Mouse (Mus musculus) stomach, embryonic 14.5 days (tissue): ENCODE measurements around the gene Tbc1d10a. TPM values are rescaled to one million over a fixed set of nuclear protein-coding genes. Genes with fewer than 3 reads are reported as not detected.

Source experiments
- ATAC-seq: fragments of 200-750 bp; cut with Nextera tagmentation; 2 replicates; pipeline ENCODE4 v1.8.0; 2017; ENCODE audit warnings: low read depth, moderate TSS enrichment; ENCODE audit not compliant: insufficient number of reproducible peaks, insufficient read depth, low FRiP score
- H3K27ac ChIP-seq: fragments of 300-500 bp; sonication (generic); 2 replicates; pipeline ENCODE4 v1.5.1; 2014; ENCODE audit warnings: mild to moderate bottlenecking, low read length, moderate library complexity, mixed read lengths
- H3K27me3 ChIP-seq: fragments of 300-500 bp; sonication (generic); 2 replicates; pipeline ENCODE4 v1.6.1; 2014; ENCODE audit warnings: low read length, control low read depth, mixed read lengths; ENCODE audit not compliant: control insufficient read depth, insufficient read depth
- H3K36me3 ChIP-seq: fragments of 300-500 bp; sonication (generic); 2 replicates; pipeline ENCODE4 v1.6.1; 2014; ENCODE audit warnings: mild to moderate bottlenecking, control low read depth, low read length, moderate library complexity, mixed read lengths; ENCODE audit not compliant: control insufficient read depth, insufficient read depth
- H3K4me1 ChIP-seq: fragments of 300-500 bp; sonication (generic); 2 replicates; pipeline ENCODE4 v1.6.1; 2014; ENCODE audit warnings: low read length, control low read depth, mixed read lengths; ENCODE audit not compliant: control insufficient read depth, insufficient read depth
- H3K4me2 ChIP-seq: fragments of 300-500 bp; sonication (generic); replicated peaks from 2 replicates; pipeline ENCODE4 v1.6.1; 2014; ENCODE audit warnings: low read depth, low read length, control low read depth
- H3K4me3 ChIP-seq: fragments of 300-500 bp; sonication (generic); 2 replicates; pipeline ENCODE4 v1.5.1; 2014; ENCODE audit warnings: low read depth, low read length, control low read depth
- H3K9ac ChIP-seq: fragments of 300-500 bp; sonication (generic); replicated peaks from 2 replicates; pipeline ENCODE4 v1.6.1; 2014; ENCODE audit warnings: low read depth, mild to moderate bottlenecking, control low read depth, low read length, moderate library complexity, mixed read lengths
- H3K9me3 ChIP-seq: fragments of 300-500 bp; sonication (generic); 2 replicates; pipeline ENCODE4 v1.6.1; 2016; ENCODE audit warnings: low read depth, low read length, control low read depth; ENCODE audit not compliant: control insufficient read depth
- WGBS: fragments of 180-500 bp; shearing (Covaris S2); extraction: QIAGEN DNeasy Blood & Tissue Kit; methylation state at CpG from one replicate; pipeline ENCODE4 v1.1.7; 2014; 5-methylcytosine and 5-hydroxymethylcytosine counted together
- polyA plus RNA-seq: library from polyadenylated mRNA; unstranded; fragments of >200 nt; fragmentation: Nextera tagmentation; extraction: Ambion mirVana; gene quantifications from 2 replicates; pipeline ENCODE4 v1.2.1, GENCODE M21; 2014

The Tbc1d10a gene
- polyA plus RNA-seq, 1 experiment from 2014 or later = 17.2 TPM

DNA sequence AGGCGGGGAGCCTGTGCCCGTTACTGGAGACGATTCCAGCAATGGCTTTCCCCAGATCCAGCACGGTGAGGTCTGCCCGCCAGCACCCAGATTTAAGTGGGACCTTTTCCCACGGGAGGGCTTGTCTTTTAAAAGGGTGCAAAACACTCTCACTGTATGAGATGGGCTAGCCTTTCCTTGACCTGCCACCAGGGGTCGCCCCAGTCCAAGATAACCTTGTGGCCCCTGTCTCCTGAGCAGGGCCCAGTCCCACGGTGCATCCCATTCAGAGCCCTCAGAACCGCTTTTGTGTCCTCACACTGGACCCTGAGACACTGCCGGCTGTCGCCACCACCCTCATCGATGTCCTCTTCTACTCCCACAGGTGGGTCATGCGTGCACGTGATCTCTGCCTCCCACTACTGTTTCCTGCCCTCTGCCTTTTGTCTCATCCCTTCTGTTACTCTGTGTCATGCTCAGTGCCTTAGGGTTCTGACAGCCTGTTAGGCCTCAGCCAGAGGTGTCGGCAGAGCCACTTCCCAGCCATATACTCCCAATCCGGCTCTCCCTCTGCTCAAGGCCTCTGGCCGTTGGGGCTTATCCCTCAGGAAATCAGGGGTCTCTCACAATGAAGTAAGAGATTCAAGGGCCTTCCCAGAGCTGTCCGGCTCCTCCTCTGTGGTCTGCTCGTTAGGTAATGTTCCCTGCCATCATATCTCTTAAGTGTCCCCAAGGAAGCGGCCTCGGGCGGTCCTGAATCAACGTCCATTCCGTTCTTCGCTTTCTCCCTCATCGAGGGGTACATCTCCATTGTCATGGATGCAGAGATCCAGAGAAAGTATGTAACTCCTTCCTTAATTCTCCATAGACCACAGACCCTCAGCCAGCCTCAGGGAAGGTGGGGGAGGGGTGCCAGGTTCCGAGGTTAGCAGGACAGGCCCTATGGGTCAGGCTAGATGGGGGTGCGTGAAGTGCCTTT, 34.1 kb downstream of the Tbc1d10a start:
- no peaks in the 10 kb centered on the region for H3K27me3 ChIP-seq
- H3K9ac ChIP-seq = no peak overlapping the region
- no peak overlapping the region for H3K4me3 ChIP-seq
- no peak overlapping the region for H3K4me2 ChIP-seq
- no peak overlapping the region for H3K27ac ChIP-seq
- peaks cover 9% of the 10 kb centered on the region; the same call in 1 of the 2 replicates for H3K4me1 ChIP-seq
- no peaks in the 10 kb centered on the region for H3K36me3 ChIP-seq
- no peaks in the 10 kb centered on the region for H3K9me3 ChIP-seq
- 56% methylated on average over 28 of the region's 28 CpGs for WGBS
- ATAC-seq = no peak

DNA sequence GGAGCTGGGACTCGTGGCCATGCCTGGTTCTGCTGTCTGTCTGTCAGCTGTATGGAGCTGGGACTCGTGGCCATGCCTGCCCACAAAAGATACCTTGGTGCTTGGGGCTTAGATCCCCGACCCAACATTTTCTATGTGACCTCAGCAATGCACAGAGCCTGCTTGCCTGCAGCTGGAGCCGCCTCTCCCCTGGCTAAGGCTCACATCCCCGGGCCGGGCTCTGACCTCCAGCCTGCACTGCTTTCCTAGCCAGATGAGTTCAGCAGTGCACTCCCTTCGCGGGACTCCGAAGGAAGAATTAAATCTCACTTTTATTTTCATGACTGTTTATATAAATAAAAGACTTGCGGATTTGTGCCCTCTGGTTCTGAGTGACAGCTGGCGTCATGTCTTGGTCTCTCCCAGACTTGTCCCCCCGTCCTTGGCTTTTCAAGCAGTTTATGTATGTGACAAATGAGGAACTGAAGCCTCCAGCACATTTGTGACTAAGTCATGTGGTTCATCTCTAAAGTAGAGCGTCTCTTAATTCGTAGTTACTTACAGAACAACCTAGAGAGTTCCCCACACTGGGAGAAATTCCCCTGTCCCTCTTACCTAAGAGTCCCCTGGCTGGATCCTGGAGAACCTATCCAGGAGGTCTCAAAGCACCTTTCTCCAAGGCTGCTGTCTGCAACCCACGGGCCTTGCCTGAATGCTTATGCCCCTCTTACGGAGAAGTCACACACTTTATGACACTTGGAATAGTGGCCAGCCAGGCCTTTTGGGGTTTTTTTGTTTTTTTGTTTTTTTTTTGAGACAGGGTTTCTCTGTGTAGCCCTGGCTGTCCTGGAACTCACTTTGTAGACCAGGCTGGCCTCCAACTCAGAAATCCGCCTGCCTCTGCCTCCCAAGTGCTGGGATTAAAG, 35.7 kb downstream of the Tbc1d10a start:
- no peaks in the 10 kb centered on the region for H3K27me3 ChIP-seq
- ATAC-seq = no peak
- H3K9me3 ChIP-seq = no peaks in the 10 kb centered on the region
- no peak overlapping the region for H3K4me3 ChIP-seq
- no peak overlapping the region for H3K9ac ChIP-seq
- no peak overlapping the region for H3K4me2 ChIP-seq
- peaks cover 9% of the 10 kb centered on the region; the same call in 1 of the 2 replicates for H3K4me1 ChIP-seq
- 65% methylated on average over 17 of the region's 17 CpGs for WGBS
- no peak overlapping the region for H3K27ac ChIP-seq
- no peaks in the 10 kb centered on the region for H3K36me3 ChIP-seq

DNA sequence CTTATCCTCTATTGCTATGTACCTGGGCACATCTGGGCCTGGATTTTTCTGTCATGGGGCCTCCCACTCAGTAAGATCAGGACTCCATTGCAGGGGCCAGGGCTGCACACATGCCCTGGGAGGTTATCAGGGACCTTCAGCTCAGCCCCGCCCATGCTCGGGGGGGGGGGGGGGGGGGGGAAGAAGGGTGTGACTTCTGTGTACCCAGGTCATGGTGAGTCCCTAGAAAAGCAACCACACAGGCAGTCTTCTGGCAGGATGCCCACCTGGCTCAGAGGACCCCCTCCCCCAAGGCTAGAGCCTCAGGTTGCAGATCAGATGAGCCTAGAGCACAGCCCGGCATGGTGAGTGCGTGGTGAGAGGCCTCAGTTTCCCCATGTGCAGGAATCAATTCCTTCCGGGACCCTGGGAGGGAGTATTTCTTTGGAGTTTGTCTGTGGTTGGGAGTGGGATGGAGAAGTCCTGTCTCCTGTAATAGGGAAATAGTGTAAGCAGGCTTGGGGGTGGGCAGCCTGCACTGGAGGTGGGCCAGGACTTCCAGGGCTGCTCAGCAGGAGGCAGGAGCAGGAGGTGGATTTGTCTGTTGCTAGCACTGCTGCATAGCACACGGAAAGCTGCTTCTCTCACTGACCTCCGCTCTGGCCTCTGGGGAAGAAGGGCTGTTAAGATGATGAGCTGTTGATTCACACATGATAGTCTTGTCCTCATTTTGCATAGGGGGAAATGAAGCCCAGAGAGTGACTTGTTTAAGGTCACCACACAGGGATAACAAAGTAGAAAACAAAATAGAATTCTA, 37.0 kb downstream of the Tbc1d10a start:
- H3K4me3 ChIP-seq = no peak overlapping the region
- H3K9me3 ChIP-seq = no peaks in the 10 kb centered on the region
- H3K27me3 ChIP-seq = no peaks in the 10 kb centered on the region
- no peak overlapping the region for H3K4me2 ChIP-seq
- no peak overlapping the region for H3K27ac ChIP-seq
- WGBS = 33% methylated on average over 7 of the region's 7 CpGs
- H3K9ac ChIP-seq = no peak overlapping the region
- no peaks in the 10 kb centered on the region for H3K36me3 ChIP-seq
- ATAC-seq = peak; percentile 57; the same call in 1 of the 2 replicates
- peaks cover 6% of the 10 kb centered on the region; the same call in 1 of the 2 replicates for H3K4me1 ChIP-seq

DNA sequence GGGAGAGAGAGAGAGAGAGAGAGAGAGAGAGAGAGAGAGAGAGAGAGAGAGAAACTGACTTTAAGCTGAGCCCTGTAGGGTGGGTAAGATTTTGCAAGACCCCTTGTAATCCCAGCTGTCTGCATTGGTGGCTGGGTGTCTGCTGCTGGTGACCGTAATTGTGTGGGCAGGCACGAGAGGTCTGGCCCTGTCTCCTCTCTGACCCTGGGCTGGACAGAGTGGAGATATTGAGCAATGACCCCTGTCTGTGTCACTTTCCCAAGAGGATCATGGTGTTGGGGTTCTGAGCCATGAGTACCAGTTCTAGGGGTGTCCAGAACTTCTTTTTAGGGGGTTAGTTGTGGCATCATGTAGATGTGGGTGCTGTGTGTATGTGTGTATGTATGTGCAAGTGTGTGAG, 37.6 kb downstream of the Tbc1d10a start:
- Histone ChIP-seq H3K4me2 (no peak overlapping the region), H3K4me3 (no peak overlapping the region), H3K4me1 (peaks cover 2% of the 10 kb centered on the region; the same call in 1 of the 2 replicates), H3K9ac (no peak overlapping the region), H3K36me3 (no peaks in the 10 kb centered on the region), H3K9me3 (no peaks in the 10 kb centered on the region), H3K27me3 (no peaks in the 10 kb centered on the region), H3K27ac (no peak overlapping the region)
- no peak for ATAC-seq
- WGBS = 55% methylated on average over 2 of the region's 2 CpGs

DNA sequence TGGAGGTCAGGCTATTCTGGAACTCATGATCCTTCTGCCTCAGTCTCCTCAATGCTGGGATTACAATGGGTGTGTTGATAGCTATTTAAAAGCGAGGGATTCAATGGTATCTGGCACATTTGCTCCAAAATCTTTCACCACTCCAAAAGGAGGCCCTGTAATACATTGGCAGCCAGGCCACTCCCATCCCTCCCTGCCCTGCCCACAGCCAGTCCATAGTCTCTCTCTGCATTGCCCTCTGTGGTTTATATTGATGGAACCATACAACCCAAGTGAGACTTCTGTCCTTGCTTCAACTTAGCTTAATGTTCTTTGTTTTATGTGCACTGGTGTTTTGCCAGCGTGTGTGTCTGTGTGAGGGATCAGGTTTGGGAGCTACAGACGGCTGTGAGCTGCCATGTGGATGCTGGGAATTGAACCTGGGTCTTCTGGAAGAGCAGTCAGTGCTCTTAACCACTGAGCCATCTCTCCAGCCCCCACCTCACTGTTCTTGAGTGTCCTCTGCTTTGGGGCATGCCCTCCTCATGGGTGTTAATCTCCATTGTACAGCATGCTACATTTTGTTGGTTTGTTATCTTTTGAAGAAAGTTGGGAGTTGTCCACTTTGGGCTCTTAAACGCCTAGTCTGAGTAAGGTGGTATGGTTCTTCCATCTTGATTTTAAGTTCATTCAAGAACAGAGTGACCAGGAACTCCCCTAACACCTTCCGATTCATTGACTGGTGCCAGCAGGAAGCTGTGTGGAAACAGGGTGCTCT, 40.2 kb downstream of the Tbc1d10a start:
- Histone ChIP-seq H3K4me2 (no peak overlapping the region), H3K27ac (no peak overlapping the region), H3K36me3 (no peaks in the 10 kb centered on the region), H3K4me3 (no peak overlapping the region), H3K9me3 (no peaks in the 10 kb centered on the region), H3K27me3 (no peaks in the 10 kb centered on the region), H3K4me1 (no peaks in the 10 kb centered on the region), H3K9ac (no peak overlapping the region)
- no peak for ATAC-seq
- WGBS = 77% methylated on average over 5 of the region's 5 CpGs

DNA sequence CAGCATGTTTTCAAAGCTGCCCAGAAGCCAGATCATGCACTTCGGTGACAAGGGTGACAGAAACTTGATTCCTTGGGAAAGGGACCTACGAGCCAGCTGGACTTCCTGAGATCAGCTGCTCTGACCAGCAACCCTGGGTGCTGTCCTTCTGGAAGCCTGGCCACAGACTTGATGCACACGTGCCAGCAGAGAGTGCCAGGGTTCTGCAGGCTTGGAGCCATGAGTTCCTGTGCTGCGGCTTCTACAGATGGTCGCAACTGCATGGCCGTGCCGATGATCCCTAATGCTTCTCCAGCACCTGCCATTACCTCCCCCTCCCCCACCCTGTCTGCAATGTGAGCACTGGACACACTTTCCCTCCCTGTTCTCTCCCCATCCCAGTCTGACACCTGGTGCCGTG, 41.9 kb downstream of the Tbc1d10a start:
- Histone ChIP-seq H3K4me3 (no peak overlapping the region), H3K36me3 (no peaks in the 10 kb centered on the region), H3K27ac (no peak overlapping the region), H3K4me2 (no peak overlapping the region), H3K27me3 (no peaks in the 10 kb centered on the region), H3K9me3 (no peaks in the 10 kb centered on the region), H3K4me1 (no peaks in the 10 kb centered on the region), H3K9ac (no peak overlapping the region)
- ATAC-seq = no peak
- WGBS = 50% methylated on average over 8 of the region's 8 CpGs

DNA sequence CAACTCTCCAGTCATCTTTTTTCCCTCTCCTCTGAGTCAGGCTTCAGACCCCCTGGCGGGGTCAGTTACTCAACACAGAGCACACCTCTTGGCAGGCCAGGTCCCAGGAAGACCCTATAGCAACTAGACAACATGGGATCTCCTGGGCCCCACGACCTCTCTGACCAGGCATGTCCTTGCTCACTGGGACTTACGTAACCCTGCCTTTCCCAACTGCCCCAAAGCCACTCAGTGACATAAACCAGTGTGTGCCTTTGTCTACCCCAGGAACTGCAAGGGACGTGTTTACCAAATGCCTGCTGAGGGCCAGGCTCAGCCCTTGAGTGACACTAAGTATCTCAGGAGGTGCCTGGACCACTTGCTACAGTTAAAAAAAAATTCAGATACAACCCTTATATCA, 43.3 kb downstream of the Tbc1d10a start:
- no peak for ATAC-seq
- Histone ChIP-seq H3K27ac (no peak overlapping the region), H3K27me3 (no peaks in the 10 kb centered on the region), H3K9ac (no peak overlapping the region), H3K4me1 (no peaks in the 10 kb centered on the region), H3K9me3 (no peaks in the 10 kb centered on the region), H3K36me3 (no peaks in the 10 kb centered on the region), H3K4me2 (no peak overlapping the region), H3K4me3 (no peak overlapping the region)
- WGBS = 67% methylated on average over 4 of the region's 4 CpGs
